Mouse (Mus musculus) lung, postnatal 14 days (tissue): Measurements from ENCODE around the gene Prps1l3.
A peak's percentile ranks its signal among the peaks of the same experiment; 100 is the strongest.
"Not testable (repeated sequence)": the region's sequence is repeated elsewhere in the genome, so short reads cannot be mapped to it uniquely, and the experiment has no call there.

Experiments
- DNase-seq: peaks from one replicate; pipeline ENCODE4 v3.0.0; 2021

The Prps1l3 gene

GRCm38 (mm10) chr12:57230192-57230706, at the start of gene Prps1l3, which contains the start of gene Mipol1:
TSS of gene Prps1l3 (plus strand) at chr12:57230412.
TSS of gene Mipol1 (plus strand) at chr12:57230427.
- peak; percentile 85 for DNase-seq

- no peak for DNase-seq
Measured at GRCm38 (mm10) chr12:57184401-57185147, 45.6 kb upstream of the Prps1l3 start.

- DNase-seq = no peak
Measured at GRCm38 (mm10) chr12:57185475-57185874, 44.7 kb upstream of the Prps1l3 start.

GRCm38 (mm10) chr12:57186126-57186525, 44.1 kb upstream of the Prps1l3 start:
- DNase-seq = no peak

- DNase-seq = no peak
Measured at GRCm38 (mm10) chr12:57187032-57187431, 43.2 kb upstream of the Prps1l3 start.

- no peak for DNase-seq
Measured at GRCm38 (mm10) chr12:57194609-57195008, 35.6 kb upstream of the Prps1l3 start.

- DNase-seq = no peak
Measured at GRCm38 (mm10) chr12:57196286-57196607, 34.0 kb upstream of the Prps1l3 start.

GRCm38 (mm10) chr12:57196608-57197362, 33.4 kb upstream of the Prps1l3 start:
- DNase-seq = peak; percentile 12

- no peak for DNase-seq
Measured at GRCm38 (mm10) chr12:57197363-57198026, 32.7 kb upstream of the Prps1l3 start, which contains the start of gene Slc25a21. TSS of gene Slc25a21 (minus strand) at chr12:57197472.

- DNase-seq = no peak
Measured at GRCm38 (mm10) chr12:57198269-57198668, 31.9 kb upstream of the Prps1l3 start.

- DNase-seq = no peak
Measured at GRCm38 (mm10) chr12:57199427-57199826, 30.8 kb upstream of the Prps1l3 start.

- DNase-seq = no peak
Measured at GRCm38 (mm10) chr12:57201901-57202300, 28.3 kb upstream of the Prps1l3 start.

- DNase-seq = no peak
Measured at GRCm38 (mm10) chr12:57204276-57204851, 25.8 kb upstream of the Prps1l3 start.

- peak; percentile 51 for DNase-seq
Measured at GRCm38 (mm10) chr12:57211353-57212311, 18.6 kb upstream of the Prps1l3 start.

- not testable (repeated sequence) for DNase-seq
Measured at GRCm38 (mm10) chr12:57212463-57212862, 17.7 kb upstream of the Prps1l3 start.

- DNase-seq = no peak
Measured at GRCm38 (mm10) chr12:57226411-57226810, 3.8 kb upstream of the Prps1l3 start.

GRCm38 (mm10) chr12:57227776-57228175, 2.4 kb upstream of the Prps1l3 start:
- no peak for DNase-seq

GRCm38 (mm10) chr12:57229703-57230102, 509 bp upstream of the Prps1l3 start:
- DNase-seq = no peak

GRCm38 (mm10) chr12:57231085-57231875, 1.1 kb downstream of the Prps1l3 start:
- peak; percentile 19 for DNase-seq

- DNase-seq = no peak
Measured at GRCm38 (mm10) chr12:57233386-57233785, 3.2 kb downstream of the Prps1l3 start.
